Mouse (Mus musculus): ENCODE measurements at regions not wholly inside any gene's neighbourhood (a gene's known extent, or its start where the extent isn't known, plus 50 kb on each side); places are given as distances from the start of the nearest gene placed in this dataset.

GRCm38 (mm10) chr13:37290636-37291035 lies 54.4 kb upstream of the Ly86 start:
- DNase-seq (ENCODE audit: low spot score in 2 of 2) = no peak

GRCm38 (mm10) chr13:37288993-37289392 lies 56.0 kb upstream of the Ly86 start:
- no peak for DNase-seq (ENCODE audit: low spot score in 2 of 2)

GRCm38 (mm10) chr13:37282515-37282914 lies 62.5 kb upstream of the Ly86 start:
- DNase-seq (ENCODE audit: low spot score in 2 of 2) = no peak

GRCm38 (mm10) chr13:37279078-37279789 lies 65.8 kb upstream of the Ly86 start:
- no peak for DNase-seq (ENCODE audit: low spot score in 2 of 2)

GRCm38 (mm10) chr13:37249581-37250461 lies 95.2 kb upstream of the Ly86 start:
- no peak for DNase-seq (ENCODE audit: low spot score in 2 of 2)

GRCm38 (mm10) chr13:37248741-37249140 lies 96.3 kb upstream of the Ly86 start:
- no peak for DNase-seq (ENCODE audit: low spot score in 2 of 2)

GRCm38 (mm10) chr13:37240048-37240447 lies 105.0 kb upstream of the Ly86 start:
- DNase-seq (ENCODE audit: low spot score in 2 of 2) = no peak

- DNase-seq (ENCODE audit: low spot score in 2 of 2) = no peak
These were observed 107.7 kb upstream of the Ly86 start for GRCm38 (mm10) chr13:37237285-37237684.

- no peak for DNase-seq (ENCODE audit: low spot score in 2 of 2)
These were observed 119.2 kb upstream of the Ly86 start for GRCm38 (mm10) chr13:37225834-37226233.

- no peak for DNase-seq (ENCODE audit: low spot score in 2 of 2)
These were observed 124.6 kb upstream of the Ly86 start for GRCm38 (mm10) chr13:37220436-37220835.

- no peak for DNase-seq (ENCODE audit: low spot score in 2 of 2)
These were observed 126.4 kb upstream of the Ly86 start for GRCm38 (mm10) chr13:37218596-37218995.

- peak in 1 of 2 experiments; percentile 8 for DNase-seq (ENCODE audit: low spot score in 2 of 2)
These were observed 130.3 kb upstream of the Ly86 start for GRCm38 (mm10) chr13:37214590-37215282.

GRCm38 (mm10) chr13:37197136-37197535 lies 147.1 kb upstream of the F13a1 start:
- DNase-seq (ENCODE audit: low spot score in 2 of 2) = no peak

GRCm38 (mm10) chr13:37195857-37196256 lies 145.8 kb upstream of the F13a1 start:
- no peak for DNase-seq (ENCODE audit: low spot score in 2 of 2)

GRCm38 (mm10) chr13:37181169-37181787 lies 131.2 kb upstream of the F13a1 start:
- no peak for DNase-seq (ENCODE audit: low spot score in 2 of 2)

- DNase-seq (ENCODE audit: low spot score in 2 of 2) = no peak
These were observed 126.5 kb upstream of the F13a1 start for GRCm38 (mm10) chr13:37176526-37176925.

- DNase-seq (ENCODE audit: low spot score in 2 of 2) = no peak
These were observed 126.0 kb upstream of the F13a1 start for GRCm38 (mm10) chr13:37175997-37176396.

GRCm38 (mm10) chr13:37158831-37159522 lies 108.9 kb upstream of the F13a1 start:
- DNase-seq (ENCODE audit: low spot score in 2 of 2) = no peak

- DNase-seq (ENCODE audit: low spot score in 2 of 2) = no peak
These were observed 107.8 kb upstream of the F13a1 start for GRCm38 (mm10) chr13:37157808-37158207.

- DNase-seq (ENCODE audit: low spot score in 2 of 2) = no peak
These were observed 101.9 kb upstream of the F13a1 start for GRCm38 (mm10) chr13:37151835-37152516.

- DNase-seq (ENCODE audit: low spot score in 2 of 2) = no peak
These were observed 99.9 kb upstream of the F13a1 start for GRCm38 (mm10) chr13:37149961-37150360.

Measured in urinary bladder, postnatal 36 days (tissue).